Mouse (Mus musculus) liver, postnatal 0 days (tissue): ENCODE results near the gene Mdfi.

ENCODE experiments used
- CTCF ChIP-seq: sonication (generic); IDR thresholded peaks from 2 replicates; pipeline ENCODE4 v1.5.1; 2016; ENCODE audit warnings: antibody characterized with exemption, low read depth
- EP300 ChIP-seq: IDR thresholded peaks from 2 replicates; pipeline ENCODE4 v1.6.1; 2016; ENCODE audit warnings: antibody characterized with exemption, low read depth, mild to moderate bottlenecking

GRCm38 (mm10) chr17:47850035-47850434 lies 15.5 kb upstream of the Mdfi start:
- no peak for TF ChIP-seq EP300
- TF ChIP-seq CTCF, result no peak
